Mouse (Mus musculus) heart, embryonic 12.5 days (tissue): ENCODE data around the gene AU022252. TPM values are rescaled to one million over a fixed set of nuclear protein-coding genes. Genes with fewer than 3 reads are reported as not detected.

Experiments used
- ATAC-seq: fragments of 200-750 bp; cut with Nextera tagmentation; 2 replicates; pipeline ENCODE4 v1.8.0; 2017; ENCODE audit warnings: moderate TSS enrichment, moderate library complexity; ENCODE audit not compliant: insufficient number of reproducible peaks, low FRiP score
- H3K27ac ChIP-seq: fragments of 300-500 bp; sonication (generic); 2 replicates; pipeline ENCODE4 v1.5.1; 2016; ENCODE audit warnings: mild to moderate bottlenecking, moderate library complexity; ENCODE audit not compliant: poor library complexity, severe bottlenecking
- H3K27me3 ChIP-seq: fragments of 300-500 bp; sonication (generic); replicated peaks from 2 replicates; pipeline ENCODE4 v1.6.1; 2016; ENCODE audit warnings: mild to moderate bottlenecking, moderate library complexity
- H3K36me3 ChIP-seq: fragments of 300-500 bp; sonication (generic); 2 replicates; pipeline ENCODE4 v1.6.1; 2016; ENCODE audit warnings: mild to moderate bottlenecking, moderate library complexity
- H3K4me1 ChIP-seq: fragments of 300-500 bp; sonication (generic); replicated peaks from 2 replicates; pipeline ENCODE4 v1.6.1; 2016; ENCODE audit warnings: mild to moderate bottlenecking
- H3K4me2 ChIP-seq: fragments of 300-500 bp; sonication (generic); 2 replicates; pipeline ENCODE4 v1.6.1; 2016; ENCODE audit warnings: mild to moderate bottlenecking, moderate library complexity
- H3K4me3 ChIP-seq: fragments of 300-500 bp; sonication (generic); 2 replicates; pipeline ENCODE4 v1.5.1; 2016; ENCODE audit warnings: mild to moderate bottlenecking
- H3K9ac ChIP-seq: fragments of 300-500 bp; sonication (generic); 2 replicates; pipeline ENCODE4 v1.6.1; 2016; ENCODE audit warnings: mild to moderate bottlenecking, moderate library complexity
- H3K9me3 ChIP-seq: fragments of 300-500 bp; sonication (generic); replicated peaks from 2 replicates; pipeline ENCODE4 v1.6.1; 2016; ENCODE audit warnings: mild to moderate bottlenecking, moderate library complexity
- WGBS: fragments of 180-500 bp; shearing (Covaris S2); methylation state at CpG from one replicate; pipeline ENCODE4 v1.1.7; 2016; 5-methylcytosine and 5-hydroxymethylcytosine counted together
- polyA plus RNA-seq: library from polyadenylated mRNA; unstranded; fragments of >200 nt; fragmentation: Nextera tagmentation; extraction: Ambion mirVana; gene quantifications from 2 replicates; pipeline ENCODE4 v1.2.1, GENCODE M21; 2016

Gene AU022252
- polyA plus RNA-seq, 1 experiment from 2014 or later = 27.8 TPM

- 73% methylated on average over 6 of the region's 6 CpGs for WGBS
- Histone ChIP-seq H3K4me1 (peaks cover 25% of the 10 kb centered on the region), H3K27me3 (0 out of 2 replicates have a peak, but pooled peaks cover 17% of the 10 kb centered on the region), H3K9me3 (no peaks in the 10 kb centered on the region), H3K27ac (no peak overlapping the region), H3K36me3 (no peaks in the 10 kb centered on the region), H3K4me2 (no peak overlapping the region), H3K9ac (no peak overlapping the region), H3K4me3 (no peak overlapping the region)
- ATAC-seq = no peak
Measured at GRCm38 (mm10) chr4:119257083-119257482, 24.6 kb upstream of the AU022252 start.

GRCm38 (mm10) chr4:119255351-119255750, 22.8 kb upstream of the AU022252 start, which contains the start of gene Cldn19:
Cldn19 (plus strand) TSS chr4:119255414.
- Histone ChIP-seq H3K36me3 (no peaks in the 10 kb centered on the region), H3K4me2 (no peak within 1 kb of the TSS)
- 81% methylated on average over 12 of the region's 12 CpGs for WGBS

GRCm38 (mm10) chr4:119254012-119254618, 21.6 kb upstream of the AU022252 start:
- WGBS = 45% methylated on average over 9 of the region's 9 CpGs
- H3K9ac ChIP-seq = no peak overlapping the region; the same call in 1 of the 2 replicates

More at GRCm38 (mm10) chr4:119255351-119255750, 22.8 kb upstream of the AU022252 start, which contains the start of gene Cldn19:
- no peak for ATAC-seq
- H3K4me3 ChIP-seq = no peak within 1 kb of the TSS
- H3K4me1 ChIP-seq = peaks cover 19% of the 10 kb centered on the region
- no peak within 1 kb of the TSS for H3K27ac ChIP-seq
- H3K9ac ChIP-seq = no peak within 1 kb of the TSS
- H3K27me3 ChIP-seq = 0 out of 2 replicates have a peak, but pooled peaks cover 17% of the 10 kb centered on the region
- H3K9me3 ChIP-seq = no peaks in the 10 kb centered on the region

DNA sequence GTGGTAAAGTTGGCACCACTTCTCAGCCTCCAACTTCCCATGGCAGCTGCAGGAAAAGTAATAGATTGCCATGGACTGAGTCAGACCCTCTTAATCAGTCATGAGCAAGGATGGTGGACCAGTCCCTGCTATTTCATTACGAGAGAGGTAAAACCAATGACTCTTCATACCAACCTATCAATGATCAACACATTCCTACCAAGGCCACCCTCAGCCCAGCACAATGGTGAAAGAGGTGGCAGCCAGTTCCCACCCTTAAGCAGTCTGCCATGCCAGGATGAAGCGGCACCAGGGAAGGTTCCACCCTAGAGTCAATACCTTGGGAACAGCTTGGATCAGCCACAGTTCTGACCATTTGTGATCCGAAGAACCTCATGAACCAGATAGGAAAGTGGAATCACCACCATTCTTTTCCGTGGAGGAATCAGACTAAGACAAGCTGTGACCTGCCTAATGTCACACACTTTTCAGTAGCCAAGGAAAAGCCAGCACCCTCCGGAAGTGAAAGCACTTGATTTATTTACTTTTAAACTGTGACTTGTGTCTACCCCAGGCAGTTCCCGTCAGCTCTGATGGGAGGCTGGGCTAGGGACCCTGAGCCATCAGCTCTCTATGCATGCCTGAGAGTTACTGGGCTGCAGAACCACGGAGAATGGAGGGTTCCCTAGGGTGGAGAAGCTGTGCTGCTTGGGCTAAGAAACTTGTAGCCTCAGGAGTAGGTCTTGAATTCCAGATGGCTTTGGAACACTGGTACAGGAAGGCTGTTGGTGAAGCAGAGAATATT, 19.7 kb upstream of the AU022252 start:
- no peak overlapping the region for H3K4me3 ChIP-seq
- H3K4me1 ChIP-seq = peaks cover 17% of the 10 kb centered on the region
- no peaks in the 10 kb centered on the region for H3K9me3 ChIP-seq
- 0 out of 2 replicates have a peak, but pooled peaks cover 17% of the 10 kb centered on the region for H3K27me3 ChIP-seq
- WGBS = 54% methylated on average over 7 of the region's 7 CpGs
- H3K36me3 ChIP-seq = peaks cover 10% of the 10 kb centered on the region
- no peak overlapping the region for H3K4me2 ChIP-seq
- H3K27ac ChIP-seq = no peak overlapping the region
- no peak overlapping the region for H3K9ac ChIP-seq
- ATAC-seq = no peak

More at GRCm38 (mm10) chr4:119254012-119254618, 21.6 kb upstream of the AU022252 start:
- H3K36me3 ChIP-seq = no peaks in the 10 kb centered on the region
- H3K4me2 ChIP-seq = no peak overlapping the region
- H3K27ac ChIP-seq = no peak overlapping the region
- ATAC-seq = no peak
- H3K9me3 ChIP-seq = no peaks in the 10 kb centered on the region
- H3K4me3 ChIP-seq = no peak overlapping the region
- 0 out of 2 replicates have a peak, but pooled peaks cover 17% of the 10 kb centered on the region for H3K27me3 ChIP-seq
- peaks cover 13% of the 10 kb centered on the region for H3K4me1 ChIP-seq

DNA sequence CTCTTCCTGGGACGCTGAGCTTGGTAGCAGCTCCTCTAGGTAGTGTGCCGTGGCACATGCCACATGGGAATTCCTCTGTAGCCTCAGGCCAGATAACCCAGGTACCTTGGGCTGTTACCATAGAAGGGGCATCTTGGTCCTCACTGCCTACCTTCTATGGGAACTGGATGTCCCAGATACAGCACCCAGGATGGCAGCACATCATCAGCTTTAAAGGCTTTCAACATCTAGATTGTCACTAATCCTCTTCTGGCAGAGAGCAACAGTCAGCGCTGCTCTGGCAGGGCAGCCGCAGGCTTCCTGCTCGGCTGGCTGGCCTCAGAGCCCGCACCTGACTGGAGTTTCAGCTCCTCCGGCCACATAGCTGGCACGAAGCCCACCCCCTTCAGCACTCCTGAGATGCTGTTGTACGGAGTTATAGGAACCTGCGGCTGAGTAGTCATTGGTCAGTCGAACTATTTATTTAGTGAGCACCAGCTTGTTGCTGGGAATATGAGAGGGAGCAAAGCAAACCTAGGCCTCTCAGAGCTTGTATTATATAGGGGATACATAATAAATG, 16.0 kb upstream of the AU022252 start:
- no peak overlapping the region for H3K27ac ChIP-seq
- H3K36me3 ChIP-seq = peaks cover 47% of the 10 kb centered on the region
- WGBS = 77% methylated on average over 11 of the region's 11 CpGs

DNA sequence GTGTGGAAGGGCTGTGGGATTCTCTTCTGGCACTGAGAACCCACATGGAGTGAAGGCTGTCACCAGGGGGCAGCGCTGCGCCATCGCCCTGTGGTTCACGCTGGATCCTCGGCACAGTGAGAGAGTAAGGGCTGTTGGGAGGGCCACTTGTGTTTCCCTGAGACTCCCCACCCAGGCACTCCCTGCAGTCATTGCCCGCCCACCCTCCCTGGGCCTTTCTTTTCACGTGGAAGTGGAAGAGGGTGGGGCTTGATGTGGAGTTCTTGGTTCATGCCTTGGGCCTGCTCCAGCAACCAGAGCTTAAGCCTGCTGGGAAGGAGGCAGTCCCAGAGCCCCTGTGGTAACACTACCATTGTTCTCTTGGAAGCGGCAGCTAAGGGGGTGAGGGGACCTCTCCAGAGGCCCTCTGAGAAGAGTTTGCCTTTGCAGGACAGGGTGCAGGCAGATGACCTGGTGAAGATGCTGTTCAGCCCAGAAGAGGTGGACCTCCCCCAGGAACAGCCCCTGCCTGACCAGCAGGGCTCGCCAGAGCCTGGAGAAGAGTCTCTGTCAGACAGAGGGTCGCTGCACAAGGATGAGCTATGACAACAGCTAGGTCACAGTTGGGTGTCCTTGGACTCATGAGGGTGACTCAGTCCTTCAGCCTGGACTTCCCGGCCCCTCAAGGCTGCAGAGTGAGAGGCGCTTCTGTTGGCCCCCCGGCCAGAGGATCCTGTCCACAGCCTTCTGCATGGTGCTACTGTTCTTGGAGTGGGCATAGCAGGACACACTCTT, 15.1 kb upstream of the AU022252 start:
- Histone ChIP-seq H3K27me3 (no peaks in the 10 kb centered on the region), H3K4me1 (peaks cover 16% of the 10 kb centered on the region), H3K9me3 (no peaks in the 10 kb centered on the region), H3K4me2 (no peak overlapping the region), H3K36me3 (peaks cover 54% of the 10 kb centered on the region), H3K4me3 (no peak overlapping the region), H3K27ac (no peak overlapping the region), H3K9ac (no peak overlapping the region)
- WGBS = 39% methylated on average over 13 of the region's 13 CpGs
- 0 out of 2 replicates have a peak, but pooled peaks have one; percentile 15 for ATAC-seq

More for the DNA sequence above, 16.0 kb upstream of the AU022252 start:
- H3K4me2 ChIP-seq = no peak overlapping the region
- no peak for ATAC-seq
- H3K9me3 ChIP-seq = no peaks in the 10 kb centered on the region
- H3K4me3 ChIP-seq = no peak overlapping the region
- H3K4me1 ChIP-seq = peaks cover 16% of the 10 kb centered on the region
- 0 out of 2 replicates have a peak overlapping the region, but pooled peaks have one; percentile 18 for H3K9ac ChIP-seq
- 0 out of 2 replicates have a peak, but pooled peaks cover 3% of the 10 kb centered on the region for H3K27me3 ChIP-seq

- WGBS = 75% methylated on average over 14 of the region's 14 CpGs
- Histone ChIP-seq H3K36me3 (peaks cover 63% of the 10 kb centered on the region), H3K9me3 (no peaks in the 10 kb centered on the region), H3K4me1 (peaks cover 16% of the 10 kb centered on the region), H3K27me3 (no peaks in the 10 kb centered on the region), H3K27ac (no peak overlapping the region), H3K4me2 (no peak overlapping the region), H3K9ac (no peak overlapping the region), H3K4me3 (no peak overlapping the region)
- no peak for ATAC-seq
Measured at GRCm38 (mm10) chr4:119246688-119247225, 14.2 kb upstream of the AU022252 start.

GRCm38 (mm10) chr4:119245961-119246360, 13.4 kb upstream of the AU022252 start:
- no peak overlapping the region for H3K27ac ChIP-seq
- no peak overlapping the region for H3K4me2 ChIP-seq
- 80% methylated on average over 9 of the region's 9 CpGs for WGBS
- H3K4me1 ChIP-seq = peaks cover 16% of the 10 kb centered on the region
- no peak overlapping the region for H3K9ac ChIP-seq
- ATAC-seq = no peak
- H3K4me3 ChIP-seq = no peak overlapping the region
- H3K9me3 ChIP-seq = no peaks in the 10 kb centered on the region
- peaks cover 71% of the 10 kb centered on the region for H3K36me3 ChIP-seq
- H3K27me3 ChIP-seq = no peaks in the 10 kb centered on the region

GRCm38 (mm10) chr4:119245556-119245955, 13.0 kb upstream of the AU022252 start:
- ATAC-seq = no peak
- 59% methylated on average over 7 of the region's 7 CpGs for WGBS

GRCm38 (mm10) chr4:119244468-119245240, 12.1 kb upstream of the AU022252 start:
- 69% methylated on average over 22 of the region's 22 CpGs for WGBS
- Histone ChIP-seq H3K27me3 (no peaks in the 10 kb centered on the region), H3K4me2 (no peak overlapping the region), H3K4me1 (peaks cover 16% of the 10 kb centered on the region), H3K9ac (no peak overlapping the region), H3K9me3 (no peaks in the 10 kb centered on the region), H3K27ac (0 out of 2 replicates have a peak overlapping the region, but pooled peaks have one; percentile 14), H3K4me3 (no peak overlapping the region), H3K36me3 (peaks cover 81% of the 10 kb centered on the region)
- ATAC-seq = no peak

More at GRCm38 (mm10) chr4:119245556-119245955, 13.0 kb upstream of the AU022252 start:
- Histone ChIP-seq H3K36me3 (peaks cover 75% of the 10 kb centered on the region), H3K4me3 (no peak overlapping the region), H3K27me3 (no peaks in the 10 kb centered on the region), H3K9ac (no peak overlapping the region), H3K4me1 (peaks cover 16% of the 10 kb centered on the region), H3K9me3 (no peaks in the 10 kb centered on the region), H3K27ac (peak overlapping the region; percentile 14; the same call in 1 of the 2 replicates), H3K4me2 (no peak overlapping the region)
